Mouse (Mus musculus): ENCODE measurements at regions not wholly inside any gene's neighbourhood (a gene's known extent, or its start where the extent isn't known, plus 50 kb on each side); places are given as distances from the start of the nearest gene placed in this dataset.

DNA sequence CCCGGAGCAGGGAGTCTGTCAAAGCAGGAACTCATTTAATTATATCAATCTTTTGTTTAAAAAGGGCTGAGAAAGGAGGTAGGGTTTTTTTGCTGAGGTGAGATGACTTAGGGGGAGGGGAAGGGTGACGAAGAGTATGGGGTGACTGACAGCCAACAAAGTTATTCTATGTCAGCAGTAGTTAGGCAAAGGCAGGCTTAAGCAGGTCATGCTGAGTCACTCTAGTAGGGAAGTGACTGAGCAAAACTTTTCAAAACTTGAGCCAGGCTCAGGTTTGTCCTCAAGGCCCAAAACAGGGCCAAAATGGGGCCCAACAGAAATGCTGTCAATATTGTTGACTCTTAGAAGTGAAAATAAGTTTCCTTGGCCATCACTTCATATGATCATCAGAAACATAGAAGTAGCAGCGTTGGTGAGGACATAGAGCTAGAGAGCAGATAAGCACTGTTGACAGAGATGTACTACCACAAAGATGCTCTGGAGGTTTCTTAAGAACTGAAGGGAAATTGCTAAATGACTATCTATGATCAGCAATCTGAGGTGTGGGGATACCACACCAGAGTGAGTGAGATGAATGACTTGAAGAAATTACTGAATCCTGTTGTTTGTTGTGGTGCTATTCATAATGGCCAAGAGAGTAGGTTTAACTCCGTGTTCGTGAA lies 273.6 kb downstream of the Myh15 start:
- DNase-seq: no peak
- WGBS: 79% methylated on average over 5 of the region's 5 CpGs
- Histone ChIP-seq H3K4me3 (replicated peaks; ENCODE audit: extremely low read depth, low read depth, low read length) (no peak overlapping the region), H3K4me1 (ENCODE audit: control insufficient read depth, insufficient read depth, low read length) (no peaks in the 10 kb centered on the region)
- TF ChIP-seq CTCF (IDR thresholded peaks at IDR 0.05; ENCODE audit: insufficient read depth, low read length): no peak
- TF ChIP-seq POLR2A (IDR thresholded peaks at IDR 0.05; ENCODE audit: borderline replicate concordance, extremely low read depth, low read depth, low read length): no peak

DNA sequence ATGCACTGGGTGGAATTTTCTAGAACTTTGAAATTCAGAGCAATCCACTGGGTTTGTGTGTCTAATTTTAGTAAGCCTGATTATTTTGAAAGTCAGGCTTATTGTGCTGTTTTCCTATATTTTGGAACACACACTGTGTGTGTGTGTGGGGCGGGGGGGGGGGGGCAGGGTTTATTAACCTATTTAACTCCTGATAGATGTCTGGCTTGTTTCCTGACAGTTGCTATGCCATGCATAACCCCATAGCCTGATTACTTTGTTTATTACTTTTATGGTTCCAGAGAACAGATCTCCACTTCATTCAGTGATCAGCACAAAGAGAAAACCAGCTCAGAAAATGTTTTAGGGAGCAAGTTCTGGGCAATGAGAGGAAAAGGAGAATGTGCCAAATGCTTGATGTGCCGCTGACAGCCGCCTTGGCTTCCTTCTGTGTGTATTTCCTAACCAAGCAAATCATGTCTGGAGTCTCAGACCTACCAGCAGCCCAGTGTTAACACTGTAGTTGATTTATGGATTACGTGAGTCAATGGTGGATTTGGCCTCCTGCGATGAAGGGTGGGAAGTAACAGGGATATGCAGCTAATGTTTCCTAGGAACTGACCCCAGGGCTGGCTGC lies 274.9 kb downstream of the Myh15 start:
- DNase-seq: no peak
- H3K4me1 ChIP-seq (ENCODE audit: control insufficient read depth, insufficient read depth, low read length): no peaks in the 10 kb centered on the region
- TF ChIP-seq CTCF (IDR thresholded peaks at IDR 0.05; ENCODE audit: insufficient read depth, low read length) (no peak), POLR2A (IDR thresholded peaks at IDR 0.05; ENCODE audit: borderline replicate concordance, extremely low read depth, low read depth, low read length) (no peak)
- no peak overlapping the region for H3K4me3 ChIP-seq (replicated peaks; ENCODE audit: extremely low read depth, low read depth, low read length)
- 58% methylated on average over 5 of the region's 5 CpGs for WGBS

DNA sequence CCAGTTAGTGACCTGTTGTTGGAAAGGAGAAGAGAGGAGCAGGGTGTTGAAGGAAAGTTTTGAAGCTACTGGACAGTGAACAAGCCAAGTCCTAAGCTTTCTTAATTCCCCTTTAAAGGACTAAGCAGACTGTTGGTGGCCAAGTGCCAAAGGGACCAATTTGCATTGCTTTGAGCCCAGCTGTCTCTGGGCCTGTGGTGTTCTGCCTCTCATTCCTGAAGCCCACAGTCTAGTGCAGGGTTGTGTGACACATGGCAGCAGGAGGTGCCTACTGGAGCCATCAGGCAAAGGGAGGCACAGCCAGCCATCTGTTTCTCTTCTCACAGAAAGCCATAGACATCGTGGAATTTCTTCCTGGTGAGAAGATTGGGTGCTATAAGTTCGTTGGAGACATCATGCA lies 278.6 kb downstream of the Myh15 start:
- TF ChIP-seq POLR2A (IDR thresholded peaks at IDR 0.05; ENCODE audit: borderline replicate concordance, extremely low read depth, low read depth, low read length) (no peak), CTCF (IDR thresholded peaks at IDR 0.05; ENCODE audit: insufficient read depth, low read length) (no peak)
- WGBS: 25% methylated on average over 2 of the region's 2 CpGs
- H3K4me1 ChIP-seq (ENCODE audit: control insufficient read depth, insufficient read depth, low read length): no peaks in the 10 kb centered on the region
- no peak for DNase-seq
- H3K4me3 ChIP-seq (replicated peaks; ENCODE audit: extremely low read depth, low read depth, low read length): no peak overlapping the region

DNA sequence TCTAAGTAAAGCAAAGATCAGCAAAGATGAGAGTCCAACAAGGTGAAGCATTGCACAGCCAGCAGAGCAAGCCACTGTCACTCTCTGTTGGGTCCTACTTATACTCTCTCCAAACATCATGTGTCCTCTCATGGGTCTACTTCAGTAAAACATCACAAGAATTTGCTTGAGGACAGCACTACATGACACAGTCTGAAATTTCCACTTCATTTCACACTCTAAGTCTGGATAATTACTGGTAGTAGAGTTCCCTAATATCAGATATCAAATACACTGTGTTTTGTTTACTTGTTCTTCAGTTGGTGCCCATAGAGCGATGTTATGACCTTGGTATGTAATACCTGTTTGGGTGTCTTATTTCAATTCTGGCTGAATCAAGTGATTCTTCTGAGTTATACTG lies 280.7 kb downstream of the Myh15 start:
- WGBS: 97% methylated on average over 1 of the region's 1 CpGs
- no peak for TF ChIP-seq CTCF (IDR thresholded peaks at IDR 0.05; ENCODE audit: insufficient read depth, low read length)
- no peak for TF ChIP-seq POLR2A (IDR thresholded peaks at IDR 0.05; ENCODE audit: borderline replicate concordance, extremely low read depth, low read depth, low read length)
- H3K4me3 ChIP-seq (replicated peaks; ENCODE audit: extremely low read depth, low read depth, low read length): no peak overlapping the region
- no peak for DNase-seq
- no peaks in the 10 kb centered on the region for H3K4me1 ChIP-seq (ENCODE audit: control insufficient read depth, insufficient read depth, low read length)

DNA sequence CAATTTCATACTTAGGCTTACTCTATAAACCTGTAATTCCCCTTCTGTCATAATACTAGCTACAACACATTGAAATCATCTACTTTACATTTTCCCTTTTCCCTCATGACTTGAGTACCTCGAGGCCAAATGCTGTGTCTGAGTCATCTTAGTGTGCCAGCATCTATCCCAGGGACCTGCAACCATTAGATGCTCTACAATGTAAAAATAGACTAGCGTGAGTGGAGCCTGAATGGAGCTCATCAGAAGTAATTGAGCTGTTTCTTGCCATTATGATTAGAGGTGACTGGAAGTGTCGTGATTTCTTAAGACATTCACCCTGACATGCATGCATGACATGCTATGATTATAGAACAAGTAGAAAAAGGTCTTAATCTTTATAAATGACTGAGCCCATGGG lies 301.1 kb downstream of the Myh15 start:
- TF ChIP-seq POLR2A (IDR thresholded peaks at IDR 0.05; ENCODE audit: borderline replicate concordance, extremely low read depth, low read depth, low read length) (no peak), CTCF (IDR thresholded peaks at IDR 0.05; ENCODE audit: insufficient read depth, low read length) (no peak)
- no peak for DNase-seq
- WGBS: 79% methylated on average over 3 of the region's 3 CpGs
- no peak overlapping the region for H3K4me3 ChIP-seq (replicated peaks; ENCODE audit: extremely low read depth, low read depth, low read length)
- H3K4me1 ChIP-seq (ENCODE audit: control insufficient read depth, insufficient read depth, low read length): no peaks in the 10 kb centered on the region

DNA sequence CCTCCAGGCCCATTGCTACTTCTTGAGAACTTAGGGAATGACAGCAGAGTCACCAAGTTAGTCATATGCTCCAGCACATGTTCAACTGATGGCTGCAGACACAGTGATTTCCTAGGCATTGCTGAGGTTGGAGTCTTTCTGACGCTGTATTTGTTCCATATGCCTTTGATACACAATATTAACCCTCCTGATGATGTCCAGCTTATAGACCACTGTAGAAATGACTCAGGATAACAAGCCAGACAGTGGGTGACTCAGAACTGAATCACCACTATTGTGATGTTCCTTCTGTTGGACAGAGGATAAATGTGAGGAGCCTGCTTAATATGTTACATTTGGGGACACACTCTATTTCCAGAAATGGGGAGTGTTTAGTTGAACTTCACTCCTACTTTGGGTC lies 304.4 kb downstream of the Myh15 start:
- no peak for DNase-seq
- 78% methylated on average over 1 of the region's 1 CpGs for WGBS

DNA sequence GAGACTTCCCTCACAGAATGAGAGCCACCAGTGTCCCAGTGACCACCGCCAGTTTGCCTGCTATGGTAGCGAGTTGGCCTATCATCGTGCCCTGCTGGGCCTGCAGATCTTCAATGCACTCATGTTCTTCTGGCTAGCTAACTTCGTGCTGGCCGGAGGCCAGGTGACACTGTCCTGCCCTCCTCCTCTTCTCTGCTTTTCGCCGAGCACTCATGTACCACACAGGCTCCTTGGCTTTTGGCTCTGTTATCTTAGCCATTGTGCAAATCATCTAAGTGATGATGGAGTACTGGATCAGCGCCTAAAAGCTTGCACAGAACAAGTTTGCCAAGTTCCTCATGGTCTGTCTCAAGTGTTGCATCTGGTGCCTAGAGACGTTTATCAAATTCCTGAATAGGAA lies 312.2 kb downstream of the Myh15 start:
- WGBS: 54% methylated on average over 9 of the region's 9 CpGs
- Histone ChIP-seq H3K4me3 (replicated peaks; ENCODE audit: extremely low read depth, low read depth, low read length) (no peak overlapping the region), H3K4me1 (ENCODE audit: control insufficient read depth, insufficient read depth, low read length) (no peaks in the 10 kb centered on the region)
- DNase-seq: peak; percentile 3
- TF ChIP-seq POLR2A (IDR thresholded peaks at IDR 0.05; ENCODE audit: borderline replicate concordance, extremely low read depth, low read depth, low read length) (no peak), CTCF (IDR thresholded peaks at IDR 0.05; ENCODE audit: insufficient read depth, low read length) (no peak)

More for the DNA sequence above, 304.4 kb downstream of the Myh15 start:
- no peak for TF ChIP-seq POLR2A (IDR thresholded peaks at IDR 0.05; ENCODE audit: borderline replicate concordance, extremely low read depth, low read depth, low read length)
- TF ChIP-seq CTCF (IDR thresholded peaks at IDR 0.05; ENCODE audit: insufficient read depth, low read length): no peak
- H3K4me3 ChIP-seq (replicated peaks; ENCODE audit: extremely low read depth, low read depth, low read length): no peak overlapping the region
- H3K4me1 ChIP-seq (ENCODE audit: control insufficient read depth, insufficient read depth, low read length): no peaks in the 10 kb centered on the region

DNA sequence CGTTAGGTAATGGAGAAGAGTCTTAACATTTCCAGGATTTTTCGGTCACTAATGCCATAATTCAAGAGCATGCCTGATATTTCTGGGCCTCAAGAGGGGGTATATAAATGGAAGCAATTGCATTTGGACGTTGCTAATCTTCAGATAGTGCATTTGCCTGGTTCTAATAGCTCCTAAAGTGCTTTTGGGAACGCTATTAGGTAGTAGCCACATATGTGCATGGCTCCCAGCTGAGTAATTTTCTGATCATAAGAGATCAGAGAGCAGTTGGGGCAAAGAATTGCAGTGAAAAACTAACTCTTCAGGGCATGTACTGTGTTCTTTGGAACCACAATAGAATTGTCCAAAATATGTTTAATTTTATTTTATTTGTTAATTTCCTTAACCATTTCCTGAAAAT lies 317.8 kb downstream of the Myh15 start:
- 83% methylated on average over 4 of the region's 4 CpGs for WGBS
- no peak for TF ChIP-seq CTCF (IDR thresholded peaks at IDR 0.05; ENCODE audit: insufficient read depth, low read length)
- TF ChIP-seq POLR2A (IDR thresholded peaks at IDR 0.05; ENCODE audit: borderline replicate concordance, extremely low read depth, low read depth, low read length): no peak
- H3K4me1 ChIP-seq (ENCODE audit: control insufficient read depth, insufficient read depth, low read length): no peaks in the 10 kb centered on the region
- no peak for DNase-seq
- H3K4me3 ChIP-seq (replicated peaks; ENCODE audit: extremely low read depth, low read depth, low read length): no peak overlapping the region

DNA sequence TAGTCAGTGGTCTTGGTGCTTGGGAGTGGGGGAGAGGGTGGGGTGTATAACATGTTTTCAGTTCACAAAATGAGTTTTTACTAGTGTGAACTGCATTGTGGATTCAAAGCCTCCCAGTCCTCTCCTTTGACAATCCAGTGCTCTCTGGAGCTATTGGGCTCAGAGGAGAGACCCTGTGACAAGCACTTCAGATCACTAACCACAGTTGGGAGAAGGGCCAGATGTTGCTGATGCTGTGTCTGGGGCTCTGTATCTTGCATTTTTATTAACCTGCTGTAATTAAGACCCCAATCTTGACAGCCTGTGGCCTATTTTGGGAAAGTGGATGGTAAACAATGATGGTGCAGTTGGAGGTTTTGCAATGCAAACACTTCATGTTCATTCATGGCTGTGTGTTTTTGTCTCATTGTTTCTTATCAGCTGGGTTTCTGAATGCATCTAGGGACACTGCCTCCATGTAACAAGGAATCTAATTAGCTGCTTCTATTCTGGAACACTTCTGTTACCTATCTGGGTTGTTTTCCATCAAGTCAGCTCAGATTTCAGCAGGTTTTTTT lies 320.0 kb upstream of the Ift57 start:
- no peak for TF ChIP-seq POLR2A (IDR thresholded peaks at IDR 0.05; ENCODE audit: borderline replicate concordance, extremely low read depth, low read depth, low read length)
- no peak for DNase-seq
- Histone ChIP-seq H3K4me1 (ENCODE audit: control insufficient read depth, insufficient read depth, low read length) (no peaks in the 10 kb centered on the region), H3K4me3 (replicated peaks; ENCODE audit: extremely low read depth, low read depth, low read length) (no peak overlapping the region)

DNA sequence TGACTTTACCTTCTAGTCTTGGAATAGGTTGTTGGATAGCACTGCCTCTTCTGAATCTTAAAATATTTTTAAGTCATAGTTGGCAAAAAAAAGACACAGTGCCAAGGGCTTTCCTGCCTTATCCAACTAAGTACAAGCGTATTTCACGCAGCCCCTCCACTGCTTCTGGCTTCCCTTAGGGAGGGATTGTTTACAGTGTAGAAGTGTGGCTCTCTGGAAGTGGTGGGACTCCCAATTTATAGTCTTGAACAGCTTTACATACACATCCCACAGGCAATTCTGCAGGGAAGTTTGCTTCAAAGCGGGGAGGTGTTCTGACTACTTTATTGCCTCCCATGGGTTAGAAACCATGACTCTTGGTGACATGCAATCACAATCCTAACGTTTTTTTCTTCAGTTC lies 310.9 kb upstream of the Ift57 start:
- no peaks in the 10 kb centered on the region for H3K4me1 ChIP-seq (ENCODE audit: control insufficient read depth, insufficient read depth, low read length)
- no peak for TF ChIP-seq CTCF (IDR thresholded peaks at IDR 0.05; ENCODE audit: insufficient read depth, low read length)
- no peak for TF ChIP-seq POLR2A (IDR thresholded peaks at IDR 0.05; ENCODE audit: borderline replicate concordance, extremely low read depth, low read depth, low read length)
- 59% methylated on average over 4 of the region's 4 CpGs for WGBS
- no peak for DNase-seq
- H3K4me3 ChIP-seq (replicated peaks; ENCODE audit: extremely low read depth, low read depth, low read length): no peak overlapping the region

All from lung, adult 2 months (tissue).